Mouse (Mus musculus): ENCODE measurements at regions not wholly inside any gene's neighbourhood (a gene's known extent, or its start where the extent isn't known, plus 50 kb on each side); places are given as distances from the start of the nearest gene placed in this dataset.
"Not testable (repeated sequence)": the region's sequence is repeated elsewhere in the genome, so short reads cannot be mapped to it uniquely, and the experiment has no call there.

- not testable (repeated sequence) for H3K27me3 ChIP-seq; ATAC-seq (replicated peaks; ENCODE audit: insufficient number of reproducible peaks, insufficient read depth, low FRiP score, low read depth); H3K4me2 ChIP-seq; H3K9me3 ChIP-seq (replicated peaks); H3K4me1 ChIP-seq (replicated peaks); H3K9ac ChIP-seq; H3K4me3 ChIP-seq; H3K27ac ChIP-seq; H3K36me3 ChIP-seq
- 78% methylated on average over 1 of the region's 1 CpGs for WGBS
These were observed 61.3 kb upstream of the Rmdn2 start for GRCm38 (mm10) chr17:79550409-79550808.

GRCm38 (mm10) chr17:79553850-79554249, 57.8 kb upstream of the Rmdn2 start:
- no peaks in the 10 kb centered on the region for H3K36me3 ChIP-seq
- no peak overlapping the region for H3K27ac ChIP-seq
- no peak for ATAC-seq (replicated peaks; ENCODE audit: insufficient number of reproducible peaks, insufficient read depth, low FRiP score, low read depth)
- H3K9me3 ChIP-seq (replicated peaks) = no peaks in the 10 kb centered on the region; the same call in 1 of the 2 replicates
- 60% methylated on average over 2 of the region's 2 CpGs for WGBS
- no peaks in the 10 kb centered on the region for H3K27me3 ChIP-seq
- no peak overlapping the region for H3K4me2 ChIP-seq
- H3K9ac ChIP-seq = no peak overlapping the region
- H3K4me1 ChIP-seq (replicated peaks) = no peaks in the 10 kb centered on the region
- no peak overlapping the region for H3K4me3 ChIP-seq

GRCm38 (mm10) chr17:79555593-79555992, 56.1 kb upstream of the Rmdn2 start:
- no peak overlapping the region for H3K9ac ChIP-seq
- no peak overlapping the region for H3K4me3 ChIP-seq
- 68% methylated on average over 1 of the region's 1 CpGs for WGBS
- peaks cover 9% of the 10 kb centered on the region for H3K9me3 ChIP-seq (replicated peaks)
- no peak for ATAC-seq (replicated peaks; ENCODE audit: insufficient number of reproducible peaks, insufficient read depth, low FRiP score, low read depth)
- H3K27ac ChIP-seq = no peak overlapping the region
- no peaks in the 10 kb centered on the region for H3K36me3 ChIP-seq
- H3K4me2 ChIP-seq = no peak overlapping the region
- H3K27me3 ChIP-seq = no peaks in the 10 kb centered on the region
- no peaks in the 10 kb centered on the region for H3K4me1 ChIP-seq (replicated peaks)

Data from heart, embryonic 15.5 days (tissue).